Mouse (Mus musculus): ENCODE measurements at regions not wholly inside any gene's neighbourhood (a gene's known extent, or its start where the extent isn't known, plus 50 kb on each side); places are given as distances from the start of the nearest gene placed in this dataset.
A peak's percentile ranks its signal among the peaks of the same experiment; 100 is the strongest.

GRCm38 (mm10) chr8:30655749-30656241, 2772.7 kb upstream of the 5930422O12Rik start:
- DNase-seq (ENCODE audit: low spot score) = no peak

GRCm38 (mm10) chr8:30661261-30661660, 2767.2 kb upstream of the 5930422O12Rik start:
- DNase-seq (ENCODE audit: low spot score) = no peak

- DNase-seq (ENCODE audit: low spot score) = no peak
Observed at GRCm38 (mm10) chr8:30669451-30669850, 2759.1 kb upstream of the 5930422O12Rik start.

GRCm38 (mm10) chr8:30677423-30677822, 2751.1 kb upstream of the 5930422O12Rik start:
- DNase-seq (ENCODE audit: low spot score) = no peak

GRCm38 (mm10) chr8:30682169-30682568, 2746.3 kb upstream of the 5930422O12Rik start:
- no peak for DNase-seq (ENCODE audit: low spot score)

- DNase-seq (ENCODE audit: low spot score) = no peak
Observed at GRCm38 (mm10) chr8:30686539-30686938, 2742.0 kb upstream of the 5930422O12Rik start.

- no peak for DNase-seq (ENCODE audit: low spot score)
Observed at GRCm38 (mm10) chr8:30694126-30694525, 2734.4 kb upstream of the 5930422O12Rik start.

GRCm38 (mm10) chr8:30716643-30717042, 2711.9 kb upstream of the 5930422O12Rik start:
- no peak for DNase-seq (ENCODE audit: low spot score)

GRCm38 (mm10) chr8:30730366-30730765, 2698.1 kb upstream of the 5930422O12Rik start:
- DNase-seq (ENCODE audit: low spot score) = no peak

- DNase-seq (ENCODE audit: low spot score) = peak; percentile 2
Observed at GRCm38 (mm10) chr8:30732585-30733253, 2695.8 kb upstream of the 5930422O12Rik start.

- no peak for DNase-seq (ENCODE audit: low spot score)
Observed at GRCm38 (mm10) chr8:30733385-30733784, 2695.1 kb upstream of the 5930422O12Rik start.

- DNase-seq (ENCODE audit: low spot score) = no peak
Observed at GRCm38 (mm10) chr8:30735338-30735737, 2693.2 kb upstream of the 5930422O12Rik start.

GRCm38 (mm10) chr8:30735740-30736139, 2692.8 kb upstream of the 5930422O12Rik start:
- peak; percentile 5 for DNase-seq (ENCODE audit: low spot score)

- no peak for DNase-seq (ENCODE audit: low spot score)
Observed at GRCm38 (mm10) chr8:30746874-30747273, 2681.6 kb upstream of the 5930422O12Rik start.
